Mouse (Mus musculus): ENCODE measurements around the gene Olfr171. TPM values are rescaled to one million over a fixed set of nuclear protein-coding genes. Genes with fewer than 3 reads are reported as not detected.

Gene Olfr171
- polyA plus RNA-seq (2015; fragmentation: Illumina TruSeq; extraction: RNeasy Lipid Tissue Mini Kit (QIAGEN cat#74804); ENCODE audit: insufficient read depth, low read depth, low replicate concordance) = not detected

DNA sequence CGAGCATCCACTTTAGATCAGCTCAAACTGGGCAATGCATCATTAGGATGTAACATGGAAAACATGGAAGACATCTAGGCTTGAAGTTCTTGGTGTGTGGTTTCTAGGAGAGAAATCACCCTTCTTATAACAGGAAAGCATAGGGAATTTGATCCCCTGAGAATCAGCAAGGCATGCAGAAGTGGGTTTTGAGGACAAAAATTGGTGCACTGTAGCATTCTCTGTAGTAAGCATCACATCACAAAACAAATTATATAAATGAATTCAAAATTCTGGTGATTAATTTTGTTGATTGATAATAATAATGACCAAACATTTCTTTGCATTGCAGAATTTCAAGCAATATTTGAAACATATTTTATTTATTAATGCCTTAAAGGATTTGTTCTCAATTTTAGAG, at the start of gene Olfr171:
Olfr171 (minus strand) TSS at position 101 of the 400 bp plus-strand sequence.

DNA sequence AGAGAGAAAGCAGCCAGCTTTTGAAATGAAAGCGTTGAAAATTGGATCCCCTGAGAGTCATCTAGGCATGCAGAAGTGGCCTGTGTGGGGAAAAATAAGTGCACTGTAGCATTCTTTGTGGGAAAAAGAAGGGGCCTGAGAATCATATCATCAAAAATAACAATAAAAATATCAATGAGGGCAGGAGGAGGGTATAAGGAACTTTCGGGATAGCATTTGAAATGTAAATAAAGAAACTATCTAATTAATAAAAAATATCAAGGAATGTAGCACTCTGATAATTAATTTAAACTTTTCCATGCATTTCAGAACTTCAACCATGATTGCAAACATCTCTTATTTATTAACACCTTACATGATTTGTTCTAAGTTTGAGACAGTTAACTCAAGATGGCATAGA, 17.9 kb downstream of the Olfr171 start, which contains the start of gene Olfr170:
Olfr170 (minus strand) TSS at position 101 of the 400 bp plus-strand sequence.

Other genes with a start within 250 kb of the Olfr171 start
- not detected for gene Olfr165, start 206.8 kb downstream of the Olfr171 start, polyA plus RNA-seq (2015; fragmentation: Illumina TruSeq; extraction: RNeasy Lipid Tissue Mini Kit (QIAGEN cat#74804); ENCODE audit: insufficient read depth, low read depth, low replicate concordance)
- not detected for gene Olfr166, start 146.2 kb downstream of the Olfr171 start, polyA plus RNA-seq (2015; fragmentation: Illumina TruSeq; extraction: RNeasy Lipid Tissue Mini Kit (QIAGEN cat#74804); ENCODE audit: insufficient read depth, low read depth, low replicate concordance)
- gene Olfr167, start 107.7 kb downstream of the Olfr171 start, polyA plus RNA-seq (2015; fragmentation: Illumina TruSeq; extraction: RNeasy Lipid Tissue Mini Kit (QIAGEN cat#74804); ENCODE audit: insufficient read depth, low read depth, low replicate concordance) = not detected
- not detected for gene Olfr168, start 94.4 kb downstream of the Olfr171 start, polyA plus RNA-seq (2015; fragmentation: Illumina TruSeq; extraction: RNeasy Lipid Tissue Mini Kit (QIAGEN cat#74804); ENCODE audit: insufficient read depth, low read depth, low replicate concordance)
- not detected for gene Olfr169, start 58.1 kb downstream of the Olfr171 start, polyA plus RNA-seq (2015; fragmentation: Illumina TruSeq; extraction: RNeasy Lipid Tissue Mini Kit (QIAGEN cat#74804); ENCODE audit: insufficient read depth, low read depth, low replicate concordance)
- gene Olfr170, start 18.0 kb downstream of the Olfr171 start, polyA plus RNA-seq (2015; fragmentation: Illumina TruSeq; extraction: RNeasy Lipid Tissue Mini Kit (QIAGEN cat#74804); ENCODE audit: insufficient read depth, low read depth, low replicate concordance) = not detected
- gene Lamp3, start 76.5 kb upstream of the Olfr171 start, polyA plus RNA-seq (2015; fragmentation: Illumina TruSeq; extraction: RNeasy Lipid Tissue Mini Kit (QIAGEN cat#74804); ENCODE audit: insufficient read depth, low read depth, low replicate concordance) = not detected
- not detected for gene B3gnt5, start 130.3 kb upstream of the Olfr171 start, polyA plus RNA-seq (2015; fragmentation: Illumina TruSeq; extraction: RNeasy Lipid Tissue Mini Kit (QIAGEN cat#74804); ENCODE audit: insufficient read depth, low read depth, low replicate concordance)

Measured in pancreas, adult 10 weeks (tissue).